Mouse (Mus musculus) urinary bladder, postnatal 4 days (tissue): ENCODE data around the gene Tas2r123.

Experiments
- DNase-seq, 2 experiments: peaks; one replicate each; pipeline ENCODE4 v3.0.0; 2021 to 2022; ENCODE audit warnings: low spot score in 2 of 2

The Tas2r123 gene

DNA sequence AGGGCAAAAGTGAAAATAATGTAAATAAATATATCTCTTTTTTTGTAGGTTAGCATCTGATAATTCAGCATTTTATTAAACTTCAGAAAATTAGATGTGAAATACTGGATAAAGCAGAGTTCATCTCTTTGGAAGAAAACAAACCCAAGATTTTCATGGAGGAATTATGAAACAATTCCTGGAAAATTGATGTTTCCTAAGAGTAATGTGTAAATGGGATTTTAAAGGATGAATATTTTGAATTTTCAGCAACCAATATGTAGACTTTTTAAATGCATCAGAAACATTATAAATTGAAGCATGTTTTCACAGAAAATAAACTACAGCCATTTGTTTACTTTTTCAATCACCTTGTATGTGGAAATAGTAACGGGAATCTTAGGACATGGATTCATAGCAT, at the start of gene Tas2r123:
TSS of gene Tas2r123 (plus strand) at position 301 of the 400 bp plus-strand sequence.
- DNase-seq: no peak

DNA sequence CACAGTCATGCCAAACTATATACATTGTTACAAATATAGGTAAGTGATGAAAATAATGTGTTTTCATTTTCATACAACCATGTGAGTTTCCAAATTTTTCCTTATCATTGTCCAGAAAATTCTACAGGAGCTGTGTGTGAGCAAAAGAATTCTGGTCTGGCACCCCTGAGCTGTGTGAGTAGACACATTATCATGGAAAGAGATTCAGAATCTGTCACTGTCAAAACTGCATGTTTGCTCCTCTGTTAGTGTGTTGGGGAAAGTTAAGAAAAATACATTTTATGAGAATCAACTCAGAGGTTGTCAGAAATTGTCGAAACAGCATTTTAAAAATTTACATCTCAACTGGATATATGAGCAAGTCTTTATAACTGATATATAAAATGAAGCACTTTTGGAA, 44.4 kb upstream of the Tas2r123 start, which contains the start of gene Tas2r117:
TSS of gene Tas2r117 (plus strand) at position 301 of the 400 bp plus-strand sequence.
- DNase-seq: no peak

DNA sequence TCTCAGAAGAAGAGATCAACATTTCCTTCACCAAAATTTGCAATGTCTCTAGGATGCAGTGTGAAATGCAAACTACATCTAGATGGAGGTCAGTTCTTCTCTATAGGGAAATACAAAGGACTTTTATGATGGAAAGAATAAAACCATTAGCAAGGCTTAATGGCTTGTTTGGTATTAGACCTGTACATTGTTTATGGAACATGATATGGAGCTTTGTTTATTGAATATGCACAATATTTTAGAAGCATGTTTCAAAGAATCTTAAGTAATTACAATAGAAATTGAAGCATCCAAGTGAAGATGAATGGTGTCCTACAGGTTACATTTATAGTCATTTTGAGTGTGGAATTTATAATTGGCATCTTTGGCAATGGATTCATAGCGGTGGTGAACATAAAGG, 8.2 kb downstream of the Tas2r123 start, which contains the start of gene Tas2r116:
TSS of gene Tas2r116 (plus strand) at position 301 of the 400 bp plus-strand sequence.
- DNase-seq: no peak

DNA sequence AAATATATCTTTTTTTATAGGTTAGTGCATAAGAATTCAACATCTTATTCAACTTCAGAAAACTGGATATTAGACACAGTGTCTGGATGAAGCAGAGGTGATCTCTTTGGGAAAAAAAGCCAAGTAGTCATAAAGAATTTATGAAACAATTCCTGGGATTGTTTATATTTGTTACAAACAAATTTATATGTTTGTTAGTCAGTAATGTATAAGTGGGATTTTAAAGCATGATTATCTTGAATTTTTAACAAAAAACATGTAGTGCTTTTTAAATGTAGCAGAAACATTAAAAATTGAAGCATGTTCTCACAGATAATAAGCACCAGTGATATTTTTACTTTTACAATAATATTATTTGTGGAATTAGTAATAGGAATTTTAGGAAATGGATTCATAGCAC, 20.8 kb downstream of the Tas2r123 start, which contains the start of gene Tas2r110:
TSS of gene Tas2r110 (plus strand) at position 301 of the 400 bp plus-strand sequence.
- no peak for DNase-seq

DNA sequence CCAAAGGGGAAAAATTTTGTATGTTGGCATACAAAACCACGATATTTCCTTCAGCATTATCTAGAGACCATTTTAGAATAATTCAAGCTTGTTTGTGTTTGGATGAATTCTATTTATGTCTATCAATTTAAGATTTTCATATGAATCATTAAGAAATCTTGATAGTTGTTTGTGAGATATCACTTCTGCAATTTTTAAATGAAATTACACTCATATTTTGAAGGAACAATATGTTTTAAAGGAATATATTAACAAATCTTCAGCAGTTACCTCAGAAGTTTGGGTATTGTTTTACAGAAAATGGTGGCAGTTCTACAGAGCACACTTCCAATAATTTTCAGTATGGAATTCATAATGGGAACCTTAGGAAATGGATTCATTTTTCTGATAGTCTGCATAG, 45.8 kb downstream of the Tas2r123 start, which contains the start of gene Tas2r113:
TSS of gene Tas2r113 (plus strand) at position 301 of the 400 bp plus-strand sequence.
- no peak for DNase-seq
